Mouse (Mus musculus) hindbrain, embryonic 16.5 days (tissue): ENCODE data around the gene Slc2a1. TPM values are rescaled to one million over a fixed set of nuclear protein-coding genes. Genes with fewer than 3 reads are reported as not detected.

Experiments used
- ATAC-seq: fragments of 200-750 bp; cut with Nextera tagmentation; 2 replicates; pipeline ENCODE4 v1.8.0; 2017; ENCODE audit warnings: moderate TSS enrichment, moderate library complexity
- H3K27ac ChIP-seq: fragments of 300-500 bp; sonication (generic); 2 replicates; pipeline ENCODE4 v1.5.1; 2014; ENCODE audit warnings: low read depth, mild to moderate bottlenecking, control low read depth, low read length, moderate library complexity
- H3K27me3 ChIP-seq: fragments of 300-500 bp; sonication (generic); replicated peaks from 2 replicates; pipeline ENCODE4 v1.6.1; 2014; ENCODE audit warnings: low read length; ENCODE audit not compliant: control insufficient read depth, insufficient read depth
- H3K36me3 ChIP-seq: fragments of 300-500 bp; sonication (generic); 2 replicates; pipeline ENCODE4 v1.6.1; 2014; ENCODE audit warnings: mild to moderate bottlenecking, low read length, moderate library complexity, mixed read lengths; ENCODE audit not compliant: control insufficient read depth, insufficient read depth
- H3K4me1 ChIP-seq: fragments of 300-500 bp; sonication (generic); 2 replicates; pipeline ENCODE4 v1.6.1; 2014; ENCODE audit warnings: low read depth, low read length; ENCODE audit not compliant: control insufficient read depth, insufficient read depth
- H3K4me2 ChIP-seq: fragments of 300-500 bp; sonication (generic); 2 replicates; pipeline ENCODE4 v1.6.1; 2014; ENCODE audit warnings: mild to moderate bottlenecking, low read length, control low read depth, moderate library complexity
- H3K4me3 ChIP-seq: fragments of 300-500 bp; sonication (generic); 2 replicates; pipeline ENCODE4 v1.5.1; 2014; ENCODE audit warnings: mild to moderate bottlenecking, low read length, control low read depth, moderate library complexity
- H3K9ac ChIP-seq: fragments of 300-500 bp; sonication (generic); 2 replicates; pipeline ENCODE4 v1.6.1; 2014; ENCODE audit warnings: low read depth, mild to moderate bottlenecking, control low read depth, low read length, moderate library complexity
- H3K9me3 ChIP-seq: fragments of 300-500 bp; sonication (generic); 2 replicates; pipeline ENCODE4 v1.6.1; 2014; ENCODE audit warnings: mild to moderate bottlenecking, low read length, moderate library complexity; ENCODE audit not compliant: control insufficient read depth
- WGBS: fragments of 180-500 bp; shearing (Covaris S2); extraction: QIAGEN DNeasy Blood & Tissue Kit; methylation state at CpG from one replicate; pipeline ENCODE4 v1.1.7; 2014; 5-methylcytosine and 5-hydroxymethylcytosine counted together
- polyA plus RNA-seq: library from polyadenylated mRNA; unstranded; fragments of >200 nt; fragmentation: Nextera tagmentation; extraction: Ambion mirVana; gene quantifications from 2 replicates; pipeline ENCODE4 v1.2.1, GENCODE M21; 2015

The Slc2a1 gene
- 100 and 106 TPM in 2 replicates for polyA plus RNA-seq

- WGBS: under 1% methylated on average over 78 of the region's 88 CpGs
- ATAC-seq: peak; percentile 90
- Histone ChIP-seq H3K27me3 (no peaks in the 10 kb centered on the region), H3K27ac (peak within 1 kb of the TSS; percentile 91), H3K36me3 (no peaks in the 10 kb centered on the region), H3K4me1 (peaks cover 19% of the 10 kb centered on the region), H3K9ac (peak within 1 kb of the TSS; percentile 82), H3K4me2 (peak within 1 kb of the TSS; percentile 82), H3K4me3 (peak within 1 kb of the TSS; percentile 77), H3K9me3 (no peaks in the 10 kb centered on the region)
Observed at GRCm38 (mm10) chr4:119108495-119109408, at the start of gene Slc2a1. Gene Slc2a1, plus strand, starts transcription at chr4:119108711.

GRCm38 (mm10) chr4:119066791-119067190, 41.7 kb upstream of the Slc2a1 start:
- no peak overlapping the region for H3K9ac ChIP-seq
- peaks cover 5% of the 10 kb centered on the region; the same call in 1 of the 2 replicates for H3K4me1 ChIP-seq
- 74% methylated on average over 3 of the region's 3 CpGs for WGBS
- H3K27me3 ChIP-seq: no peaks in the 10 kb centered on the region; the same call in 1 of the 2 replicates
- H3K9me3 ChIP-seq: no peaks in the 10 kb centered on the region
- H3K36me3 ChIP-seq: no peaks in the 10 kb centered on the region
- no peak for ATAC-seq
- no peak overlapping the region for H3K4me2 ChIP-seq
- H3K27ac ChIP-seq: no peak overlapping the region
- no peak overlapping the region for H3K4me3 ChIP-seq

DNA sequence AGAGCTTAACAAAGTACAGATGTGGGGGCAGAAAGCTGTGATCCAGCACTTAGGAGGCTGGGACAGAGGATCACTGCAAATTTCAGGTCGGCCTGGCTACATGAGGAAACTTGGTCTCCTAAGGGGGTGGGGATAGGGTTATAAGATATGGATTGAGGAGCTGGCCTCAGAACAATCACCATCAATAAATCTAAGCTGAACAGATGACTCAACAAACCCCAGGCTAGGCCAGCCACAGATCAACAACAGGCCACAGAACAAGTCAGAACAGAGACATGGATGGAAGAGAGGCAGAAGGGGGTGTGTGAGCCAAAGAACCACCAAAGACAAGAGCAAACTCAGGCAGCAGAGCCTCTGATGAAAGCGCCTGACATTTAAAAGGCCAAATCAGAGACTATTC, 41.3 kb upstream of the Slc2a1 start:
- H3K36me3 ChIP-seq: no peaks in the 10 kb centered on the region
- H3K27ac ChIP-seq: no peak overlapping the region
- H3K4me2 ChIP-seq: no peak overlapping the region
- peaks cover 5% of the 10 kb centered on the region; the same call in 1 of the 2 replicates for H3K4me1 ChIP-seq
- 78% methylated on average over 2 of the region's 2 CpGs for WGBS
- H3K9me3 ChIP-seq: no peaks in the 10 kb centered on the region
- no peak overlapping the region for H3K4me3 ChIP-seq
- ATAC-seq: no peak
- no peak overlapping the region for H3K9ac ChIP-seq
- no peaks in the 10 kb centered on the region; the same call in 1 of the 2 replicates for H3K27me3 ChIP-seq

- 69% methylated on average over 6 of the region's 6 CpGs for WGBS
- Histone ChIP-seq H3K9me3 (no peaks in the 10 kb centered on the region), H3K27me3 (peaks cover 6% of the 10 kb centered on the region), H3K27ac (no peak overlapping the region), H3K4me1 (peaks cover 9% of the 10 kb centered on the region), H3K4me2 (no peak overlapping the region), H3K4me3 (no peak overlapping the region), H3K36me3 (no peaks in the 10 kb centered on the region), H3K9ac (no peak overlapping the region)
- 0 out of 2 replicates have a peak, but pooled peaks have one; percentile 52 for ATAC-seq
Observed at GRCm38 (mm10) chr4:119068918-119069317, 39.6 kb upstream of the Slc2a1 start.

DNA sequence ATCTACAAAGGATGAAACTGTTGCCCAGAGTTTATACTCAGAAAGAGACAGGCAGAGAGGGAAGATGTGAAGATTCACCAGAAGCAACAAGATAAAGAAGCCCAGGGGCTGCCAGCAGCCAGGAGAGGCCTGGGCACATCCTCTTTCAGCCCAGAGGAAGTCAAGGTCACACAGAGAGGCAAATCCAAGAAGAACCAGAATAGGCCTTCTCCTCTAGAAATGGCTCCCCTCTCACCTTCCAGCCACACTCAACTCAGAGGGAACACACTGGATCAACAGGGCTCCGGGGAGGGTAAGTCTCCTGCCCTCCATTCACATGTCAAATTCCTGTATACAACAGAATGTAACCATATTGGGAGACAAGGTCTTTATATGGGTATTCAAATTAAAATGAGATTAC, 38.3 kb upstream of the Slc2a1 start:
- Histone ChIP-seq H3K4me3 (no peak overlapping the region), H3K36me3 (no peaks in the 10 kb centered on the region), H3K9me3 (no peaks in the 10 kb centered on the region), H3K4me2 (no peak overlapping the region), H3K27me3 (peaks cover 6% of the 10 kb centered on the region), H3K4me1 (peaks cover 9% of the 10 kb centered on the region), H3K9ac (no peak overlapping the region), H3K27ac (no peak overlapping the region)
- WGBS: 44% methylated on average over 1 of the region's 1 CpGs
- no peak for ATAC-seq

DNA sequence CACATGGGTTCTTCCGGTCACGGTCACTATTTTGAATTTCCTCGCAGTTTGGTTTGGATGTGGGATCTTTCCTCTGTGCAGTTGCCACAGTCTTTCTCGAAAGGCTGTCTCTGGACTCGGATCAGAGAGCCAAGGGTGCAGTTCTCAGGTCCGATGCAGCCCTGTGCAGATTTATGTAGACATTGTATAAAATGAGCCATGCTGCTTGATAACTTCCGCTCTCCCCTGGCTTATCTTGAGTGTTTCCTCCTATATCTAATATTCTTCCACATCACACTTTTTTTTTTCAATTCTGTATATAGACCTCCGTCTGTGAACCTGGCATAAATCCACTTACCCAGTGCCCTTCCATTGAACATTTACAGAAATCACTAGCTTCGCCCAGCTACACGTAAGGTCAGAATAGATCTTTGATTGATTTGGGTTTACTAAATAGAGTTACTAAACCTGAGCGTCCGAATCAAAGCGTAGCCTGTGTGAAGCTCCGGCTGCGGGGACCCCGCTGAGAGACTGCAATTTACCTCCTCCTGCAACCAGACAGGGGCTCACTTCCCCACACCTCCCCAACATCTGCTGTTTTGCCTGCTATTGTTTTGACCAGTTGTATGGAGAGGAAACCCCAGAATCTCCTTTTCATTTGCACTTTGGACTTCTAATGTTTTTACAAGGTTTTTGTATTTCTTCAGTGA, 37.4 kb upstream of the Slc2a1 start:
- no peak overlapping the region for H3K27ac ChIP-seq
- no peaks in the 10 kb centered on the region for H3K36me3 ChIP-seq
- H3K27me3 ChIP-seq: peaks cover 6% of the 10 kb centered on the region
- H3K9me3 ChIP-seq: no peaks in the 10 kb centered on the region
- no peak overlapping the region for H3K4me3 ChIP-seq
- 17% methylated on average over 16 of the region's 16 CpGs for WGBS
- ATAC-seq: no peak
- H3K4me1 ChIP-seq: peaks cover 9% of the 10 kb centered on the region
- H3K4me2 ChIP-seq: no peak overlapping the region
- H3K9ac ChIP-seq: no peak overlapping the region

- ATAC-seq: no peak
- Histone ChIP-seq H3K36me3 (no peaks in the 10 kb centered on the region), H3K4me1 (peaks cover 9% of the 10 kb centered on the region), H3K4me2 (no peak overlapping the region), H3K27me3 (peaks cover 6% of the 10 kb centered on the region), H3K9me3 (no peaks in the 10 kb centered on the region), H3K9ac (no peak overlapping the region), H3K4me3 (no peak overlapping the region), H3K27ac (no peak overlapping the region)
- WGBS: 10% methylated on average over 19 of the region's 19 CpGs
Observed at GRCm38 (mm10) chr4:119071648-119072362, 36.7 kb upstream of the Slc2a1 start.

DNA sequence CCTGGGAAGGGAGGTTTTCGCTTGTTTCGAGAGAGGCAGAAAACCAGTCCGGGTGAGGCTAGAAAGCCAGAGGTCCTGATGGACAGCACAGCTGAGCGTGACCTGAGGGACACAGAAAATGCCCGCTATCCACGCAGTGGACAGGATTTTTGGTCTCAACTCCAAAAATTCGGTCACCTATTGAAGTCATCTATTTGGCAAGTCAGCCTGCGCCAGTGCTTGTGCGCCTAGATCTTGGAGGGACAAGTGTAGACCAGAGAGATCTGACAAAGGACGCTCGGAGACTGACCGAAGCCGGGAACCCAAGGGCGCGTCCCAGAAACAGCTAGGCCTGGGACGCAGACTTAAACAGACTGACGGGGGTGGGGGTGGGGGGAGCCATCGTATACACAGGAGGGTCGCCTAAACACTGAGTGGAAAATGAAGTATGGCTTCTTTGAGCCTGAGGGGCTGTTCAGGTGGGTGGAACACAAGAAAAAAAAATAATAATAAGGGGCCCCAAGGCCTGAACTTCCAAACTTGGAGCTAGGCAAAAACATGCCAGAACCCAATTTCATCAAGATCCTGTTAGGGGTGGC, 36.1 kb upstream of the Slc2a1 start:
- WGBS: 28% methylated on average over 19 of the region's 19 CpGs

More for the DNA sequence above, 36.1 kb upstream of the Slc2a1 start:
- Histone ChIP-seq H3K36me3 (no peaks in the 10 kb centered on the region), H3K9me3 (no peaks in the 10 kb centered on the region), H3K4me3 (peak overlapping the region; percentile 23), H3K4me1 (peaks cover 9% of the 10 kb centered on the region), H3K4me2 (peak overlapping the region; percentile 47), H3K27me3 (peaks cover 6% of the 10 kb centered on the region), H3K27ac (no peak overlapping the region), H3K9ac (peak overlapping the region; percentile 18; the same call in 1 of the 2 replicates)
- no peak for ATAC-seq
